ENCODE assay signal across 10 mouse cellular contexts in the genomic region with DNA sequence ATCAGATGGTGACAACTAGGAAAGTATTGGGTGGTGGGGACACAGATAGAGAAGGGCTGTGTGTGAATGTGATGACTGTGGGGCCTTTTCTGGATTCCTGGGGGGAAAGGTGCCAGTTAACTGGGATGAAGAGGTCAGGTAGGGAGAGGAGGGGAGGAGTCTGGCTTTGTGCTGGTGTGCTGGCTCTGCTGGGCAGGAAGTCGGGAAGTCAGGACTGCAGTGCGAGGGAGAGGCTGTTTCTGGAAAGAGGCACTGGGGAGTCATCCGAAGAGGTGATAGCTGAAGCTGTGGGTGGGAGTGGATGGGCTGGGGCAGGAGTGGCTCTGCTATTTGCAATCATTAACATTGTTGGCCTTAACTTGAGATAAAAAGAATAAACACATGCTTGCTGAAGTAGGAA. TPM values are rescaled to one million over a fixed set of nuclear protein-coding genes. Genes with fewer than 3 reads are reported as not detected.
DNase-seq lines count a peak whose midpoint lies in the region; ATAC-seq lines count a peak whose summit lies in the region.
"Had no signal": no experiment of that assay in that cellular context is flagged by ENCODE, and none has a peak within 500 bp of the region (broad histone marks: within the 10 kb centered on the region; RNA-seq: fewer than 3 reads in every experiment).

No protein-coding gene starts in this region.

- no peaks in the 10 kb centered on the region for H3K36me3 ChIP-seq in kidney, embryonic 14.5 days (ENCODE audit: control insufficient read depth, insufficient read depth, low read length)
- no peaks in the 10 kb centered on the region for H3K36me3 ChIP-seq in heart, embryonic 14.5 days (ENCODE audit: control insufficient read depth, insufficient read depth, low read length)
- no peaks in the 10 kb centered on the region for H3K36me3 ChIP-seq in stomach, embryonic 15.5 days
- H3K36me3 ChIP-seq in midbrain, embryonic 11.5 days (ENCODE audit: control insufficient read depth, insufficient read depth, low read length) = no peaks in the 10 kb centered on the region

- H3K4me3 ChIP-seq in kidney, embryonic 14.5 days (ENCODE audit: low read length) = no peak overlapping the region
- H3K4me3 ChIP-seq in heart, embryonic 14.5 days (ENCODE audit: control insufficient read depth in 1 of 2, insufficient read depth in 1 of 2, low read depth in 1 of 2, low read length in 2 of 2) = no peak overlapping the region
- H3K4me3 ChIP-seq in stomach, embryonic 15.5 days (replicated peaks) = no peak overlapping the region
- no peak overlapping the region for H3K4me3 ChIP-seq in midbrain, embryonic 11.5 days (ENCODE audit: low read depth, low read length)
- H3K4me3 ChIP-seq: left cerebral cortex, adult 2 months had no signal

- H3K4me1 ChIP-seq in kidney, embryonic 14.5 days (ENCODE audit: control insufficient read depth, insufficient read depth, low read length) = no peaks in the 10 kb centered on the region
- peaks cover 9 to 13% of the 10 kb centered on the region in 2 experiments; a peak in 3 of 4 replicates for H3K4me1 ChIP-seq in heart, embryonic 14.5 days (ENCODE audit: control insufficient read depth in 2 of 2, insufficient read depth in 2 of 2, low read length in 2 of 2)
- H3K4me1 ChIP-seq in stomach, embryonic 15.5 days = no peaks in the 10 kb centered on the region
- H3K4me1 ChIP-seq in midbrain, embryonic 11.5 days (ENCODE audit: control insufficient read depth, insufficient read depth, low read length) = no peaks in the 10 kb centered on the region

- 22% methylated on average over 3 of the region's 3 CpGs for WGBS in kidney, embryonic 14.5 days
- 8% methylated on average over 3 of the region's 3 CpGs for WGBS in heart, embryonic 14.5 days
- WGBS in stomach, embryonic 15.5 days = 19% methylated on average over 3 of the region's 3 CpGs
- WGBS in midbrain, embryonic 11.5 days = 71% methylated on average over 3 of the region's 3 CpGs

- H3K27ac ChIP-seq in kidney, embryonic 14.5 days (ENCODE audit: low read depth, low read length) = no peak overlapping the region
- H3K27ac ChIP-seq in heart, embryonic 14.5 days (replicated peaks in 1 of 2; ENCODE audit: control insufficient read depth in 1 of 2, insufficient read depth in 1 of 2, low read depth in 2 of 2, low read length in 2 of 2) = 0 out of 4 replicates have a peak overlapping the region, but pooled peaks of 1 of the 2 experiments have one; percentile 1
- H3K27ac ChIP-seq in stomach, embryonic 15.5 days = no peak overlapping the region; the same call in 1 of the 2 replicates
- H3K27ac ChIP-seq in midbrain, embryonic 11.5 days (ENCODE audit: low read depth, low read length) = no peak overlapping the region
- H3K27ac ChIP-seq: left cerebral cortex, adult 2 months; liver, embryonic 14.5 days had no signal

- peak; percentile 7 for DNase-seq in kidney, adult 9 months
- DNase-seq in kidney, postnatal 14 days = peak; percentile 8
- no peak for DNase-seq in B cell, adult 2 months
- DNase-seq in midbrain, embryonic 11.5 days (ENCODE audit: low spot score, missing footprints) = no peak
- DNase-seq in adrenal gland, postnatal 10 days = no peak

- no peak for ATAC-seq in kidney, embryonic 14.5 days (ENCODE audit: low FRiP score, low TSS enrichment)
- peak; percentile 67; the same call in 1 of the 2 replicates for ATAC-seq in heart, embryonic 14.5 days (ENCODE audit: insufficient number of reproducible peaks, insufficient read depth, low FRiP score, low read depth)
- ATAC-seq in stomach, embryonic 15.5 days (ENCODE audit: insufficient read depth, low FRiP score, low read depth) = peak; percentile 83
- no peak for ATAC-seq in midbrain, embryonic 11.5 days (ENCODE audit: low FRiP score)

- no peaks in the 10 kb centered on the region for H3K27me3 ChIP-seq in kidney, embryonic 14.5 days (ENCODE audit: control insufficient read depth, insufficient read depth, low read length)
- no peaks in the 10 kb centered on the region for H3K27me3 ChIP-seq in heart, embryonic 14.5 days (ENCODE audit: control insufficient read depth, insufficient read depth, low read length)
- H3K27me3 ChIP-seq in stomach, embryonic 15.5 days (replicated peaks) = no peaks in the 10 kb centered on the region
- H3K27me3 ChIP-seq in midbrain, embryonic 11.5 days (ENCODE audit: control insufficient read depth, insufficient read depth, low read length) = no peaks in the 10 kb centered on the region

- no peaks in the 10 kb centered on the region for H3K9me3 ChIP-seq in kidney, embryonic 14.5 days (ENCODE audit: control insufficient read depth, low read length)
- no peaks in the 10 kb centered on the region for H3K9me3 ChIP-seq in heart, embryonic 14.5 days (ENCODE audit: control insufficient read depth, low read length)
- H3K9me3 ChIP-seq in stomach, embryonic 15.5 days = no peaks in the 10 kb centered on the region
- H3K9me3 ChIP-seq in midbrain, embryonic 11.5 days (ENCODE audit: control insufficient read depth, low read length) = no peaks in the 10 kb centered on the region; the same call in 1 of the 2 replicates

- H3K9ac ChIP-seq in kidney, embryonic 14.5 days (ENCODE audit: low read depth, low read length) = no peak overlapping the region
- no peak overlapping the region for H3K9ac ChIP-seq in heart, embryonic 14.5 days (ENCODE audit: low read length)
- no peak overlapping the region for H3K9ac ChIP-seq in stomach, embryonic 15.5 days
- H3K9ac ChIP-seq in midbrain, embryonic 11.5 days (ENCODE audit: low read length) = no peak overlapping the region
- H3K9ac ChIP-seq: liver, embryonic 14.5 days had no signal

- H3K4me2 ChIP-seq in kidney, embryonic 14.5 days (replicated peaks; ENCODE audit: low read depth, low read length) = no peak overlapping the region
- H3K4me2 ChIP-seq in heart, embryonic 14.5 days (ENCODE audit: low read length) = no peak overlapping the region
- H3K4me2 ChIP-seq in stomach, embryonic 15.5 days = no peak overlapping the region
- no peak overlapping the region for H3K4me2 ChIP-seq in midbrain, embryonic 11.5 days

RNA-seq across cellular contexts. Expression of a gene that starts 23.7 kb away (rescaled TPM):
- 3.4 and 3.6 TPM in 2 replicates for polyA plus RNA-seq in kidney, embryonic 14.5 days (2014; fragmentation: Nextera tagmentation; extraction: Ambion mirVana)
- polyA plus RNA-seq in heart, embryonic 14.5 days (2014; fragmentation: Nextera tagmentation; extraction: Ambion mirVana) = 7.8 and 10.5 TPM in 2 replicates
- 8.7 and 9.3 TPM in 2 replicates for polyA plus RNA-seq in stomach, embryonic 15.5 days (2015; fragmentation: Nextera tagmentation; extraction: Ambion mirVana)
- 4.1 and 4.3 TPM in 2 replicates for polyA plus RNA-seq in midbrain, embryonic 11.5 days (2014; fragmentation: Nextera tagmentation; extraction: Ambion mirVana)
- total RNA-seq in adrenal gland, postnatal 10 days (2021) = 10 to 100 TPM in 1 of 2 experiments, 1 to 10 TPM in 1; 8.8 to 11.0 TPM

Comparison
In these comparisons a context has a peak if more than half of its experiments do, and no peak if none do; other contexts are left out.
1. DNase-seq: peak in kidney, adult 9 months (single experiment) and kidney, postnatal 14 days (single experiment); none in B cell, adult 2 months (0 of 2), midbrain, embryonic 11.5 days (single experiment) and adrenal gland, postnatal 10 days (single experiment).
2. ATAC-seq: peak in heart, embryonic 14.5 days (single experiment) and stomach, embryonic 15.5 days (single experiment); none in kidney, embryonic 14.5 days (single experiment) and midbrain, embryonic 11.5 days (single experiment).